Mouse (Mus musculus): ENCODE data around the gene Snx18. TPM values are rescaled to one million over a fixed set of nuclear protein-coding genes. Genes with fewer than 3 reads are reported as not detected.

Snx18 gene
- polyA plus RNA-seq (2015; fragmentation: Nextera tagmentation; extraction: Ambion mirVana) = 14.2 and 17.6 TPM in 2 replicates

- ATAC-seq (replicated peaks; ENCODE audit: insufficient number of reproducible peaks, insufficient read depth, low FRiP score, low read depth) = peak; percentile 83
- Histone ChIP-seq H3K4me3 (peak within 1 kb of the TSS; percentile 91), H3K4me2 (peak within 1 kb of the TSS; percentile 84), H3K9ac (peak within 1 kb of the TSS; percentile 97), H3K36me3 (no peaks in the 10 kb centered on the region), H3K9me3 (replicated peaks) (no peaks in the 10 kb centered on the region), H3K4me1 (replicated peaks) (peaks cover 42% of the 10 kb centered on the region), H3K27me3 (no peaks in the 10 kb centered on the region), H3K27ac (peak within 1 kb of the TSS; percentile 93)
- under 1% methylated on average over 119 of the region's 119 CpGs for WGBS
These were observed at the start of gene Snx18 for GRCm38 (mm10) chr13:113617891-113618823. TSS of gene Snx18 (minus strand) at chr13:113618564.

- H3K4me1 ChIP-seq (replicated peaks) = peaks cover 13% of the 10 kb centered on the region
- peak overlapping the region; percentile 54; the same call in 1 of the 2 replicates for H3K4me3 ChIP-seq
- peak overlapping the region; percentile 94 for H3K27ac ChIP-seq
- H3K36me3 ChIP-seq = no peaks in the 10 kb centered on the region
- no peaks in the 10 kb centered on the region for H3K27me3 ChIP-seq
- WGBS = 53% methylated on average over 7 of the region's 7 CpGs
- H3K4me2 ChIP-seq = peak overlapping the region; percentile 68
- H3K9me3 ChIP-seq (replicated peaks) = no peaks in the 10 kb centered on the region
- H3K9ac ChIP-seq = no peak overlapping the region
- ATAC-seq (replicated peaks; ENCODE audit: insufficient number of reproducible peaks, insufficient read depth, low FRiP score, low read depth) = no peak
These were observed 45.5 kb upstream of the Snx18 start for GRCm38 (mm10) chr13:113663883-113664282.

DNA sequence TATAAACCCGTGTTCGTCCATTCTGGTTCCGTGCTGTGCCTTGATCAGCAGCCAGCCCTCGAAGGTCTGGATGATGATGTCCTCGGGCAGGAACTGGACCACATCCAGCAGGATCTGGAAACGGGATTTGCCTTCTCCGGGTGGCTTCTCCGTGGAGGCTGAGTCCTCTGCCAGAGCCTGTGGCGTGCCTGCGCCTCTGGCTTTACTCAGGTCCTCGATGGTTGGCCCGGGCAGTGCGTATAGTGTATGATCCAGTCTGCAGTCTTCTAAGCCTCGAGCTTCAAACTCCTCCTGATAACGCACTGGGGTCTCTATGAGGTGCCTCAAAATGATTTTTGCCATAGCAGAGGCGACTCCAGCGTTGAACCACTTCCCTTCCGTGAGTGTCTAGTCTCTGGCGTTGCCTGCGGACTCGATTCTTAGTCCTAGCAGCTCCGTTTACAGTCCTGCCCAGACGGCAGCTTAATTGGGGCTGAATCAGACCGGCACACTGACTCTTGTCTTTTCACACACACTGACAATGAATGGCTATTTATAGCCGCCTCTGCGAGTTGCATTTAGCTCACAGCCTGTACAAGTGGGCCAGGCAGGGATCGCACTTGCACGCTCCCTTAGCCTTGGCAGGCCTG, 44.9 kb upstream of the Snx18 start, which contains the start of gene Hspb3:
TSS of gene Hspb3 (minus strand) at position 526 of the 629 bp plus-strand sequence.
- ATAC-seq (replicated peaks; ENCODE audit: insufficient number of reproducible peaks, insufficient read depth, low FRiP score, low read depth) = peak; percentile 88
- H3K9ac ChIP-seq = peak within 1 kb of the TSS; percentile 61
- peak within 1 kb of the TSS; percentile 94 for H3K27ac ChIP-seq

GRCm38 (mm10) chr13:113661826-113662271, 43.5 kb upstream of the Snx18 start:
- Histone ChIP-seq H3K9me3 (replicated peaks) (no peaks in the 10 kb centered on the region), H3K4me1 (replicated peaks) (peaks cover 18% of the 10 kb centered on the region), H3K27me3 (no peaks in the 10 kb centered on the region), H3K4me3 (peak overlapping the region; percentile 54), H3K36me3 (no peaks in the 10 kb centered on the region), H3K9ac (peak overlapping the region; percentile 61), H3K4me2 (peak overlapping the region; percentile 68), H3K27ac (peak overlapping the region; percentile 94)
- WGBS = 29% methylated on average over 7 of the region's 7 CpGs
- peak; percentile 37 for ATAC-seq (replicated peaks; ENCODE audit: insufficient number of reproducible peaks, insufficient read depth, low FRiP score, low read depth)

More for the DNA sequence above, 44.9 kb upstream of the Snx18 start, which contains the start of gene Hspb3:
- Histone ChIP-seq H3K4me2 (peak within 1 kb of the TSS; percentile 68), H3K4me3 (peak within 1 kb of the TSS; percentile 54), H3K9me3 (replicated peaks) (no peaks in the 10 kb centered on the region), H3K27me3 (no peaks in the 10 kb centered on the region), H3K36me3 (no peaks in the 10 kb centered on the region), H3K4me1 (replicated peaks) (peaks cover 16% of the 10 kb centered on the region)
- WGBS = 31% methylated on average over 28 of the region's 28 CpGs

DNA sequence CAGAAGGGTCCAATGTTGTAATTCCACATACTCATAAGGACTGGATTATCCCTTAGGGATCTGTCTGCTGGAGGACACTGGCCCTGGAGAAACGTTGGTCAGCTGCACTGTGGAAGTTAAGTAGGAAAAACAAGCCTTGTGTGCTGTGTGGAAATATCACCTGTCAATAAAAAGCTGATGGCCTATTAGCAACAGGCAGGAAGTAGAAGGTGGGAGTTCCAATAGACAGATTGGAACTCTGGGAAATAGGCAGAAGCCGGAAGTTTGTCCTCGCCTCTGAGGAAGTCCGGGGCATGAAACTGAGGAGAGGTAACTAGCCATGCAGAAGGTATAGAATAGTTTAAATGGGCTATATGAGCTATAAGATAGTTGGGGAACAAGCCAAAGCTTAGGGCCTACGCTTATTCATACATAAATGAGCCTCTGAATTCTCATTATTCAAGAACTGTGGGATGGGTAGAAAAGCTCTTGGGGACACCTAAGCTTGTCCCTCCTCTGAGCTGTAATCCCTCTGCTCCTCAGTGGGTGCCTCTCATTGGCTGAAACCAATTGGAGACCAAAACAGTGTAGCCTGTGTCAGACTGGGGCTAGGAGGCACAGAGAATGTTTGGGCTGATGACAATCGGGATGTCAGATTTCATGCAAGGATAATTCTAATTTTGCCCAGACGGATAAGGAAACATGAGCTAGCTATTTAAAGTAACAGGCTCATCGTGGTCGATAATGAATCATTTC, 42.4 kb upstream of the Snx18 start:
- peak overlapping the region; percentile 68 for H3K4me2 ChIP-seq
- H3K27ac ChIP-seq = peak overlapping the region; percentile 94
- no peaks in the 10 kb centered on the region for H3K27me3 ChIP-seq
- peak overlapping the region; percentile 61 for H3K9ac ChIP-seq
- H3K36me3 ChIP-seq = no peaks in the 10 kb centered on the region
- H3K9me3 ChIP-seq (replicated peaks) = no peaks in the 10 kb centered on the region
- WGBS = 51% methylated on average over 9 of the region's 9 CpGs
- peak overlapping the region; percentile 54 for H3K4me3 ChIP-seq
- ATAC-seq (replicated peaks; ENCODE audit: insufficient number of reproducible peaks, insufficient read depth, low FRiP score, low read depth) = peak; percentile 55
- peaks cover 21% of the 10 kb centered on the region for H3K4me1 ChIP-seq (replicated peaks)

- 32% methylated on average over 7 of the region's 7 CpGs for WGBS
- ATAC-seq (replicated peaks; ENCODE audit: insufficient number of reproducible peaks, insufficient read depth, low FRiP score, low read depth) = no peak
- Histone ChIP-seq H3K4me2 (peak overlapping the region; percentile 42), H3K9ac (no peak overlapping the region), H3K9me3 (replicated peaks) (no peaks in the 10 kb centered on the region), H3K36me3 (no peaks in the 10 kb centered on the region), H3K4me3 (no peak overlapping the region), H3K4me1 (replicated peaks) (peaks cover 16% of the 10 kb centered on the region), H3K27me3 (no peaks in the 10 kb centered on the region), H3K27ac (peak overlapping the region; percentile 50)
These were observed 38.8 kb upstream of the Snx18 start for GRCm38 (mm10) chr13:113657204-113657603.

- H3K4me2 ChIP-seq = peak overlapping the region; percentile 42; the same call in 1 of the 2 replicates
- no peak overlapping the region for H3K9ac ChIP-seq
- no peaks in the 10 kb centered on the region for H3K9me3 ChIP-seq (replicated peaks)
- no peaks in the 10 kb centered on the region for H3K36me3 ChIP-seq
- no peaks in the 10 kb centered on the region for H3K27me3 ChIP-seq
- WGBS = 63% methylated on average over 4 of the region's 4 CpGs
- peaks cover 16% of the 10 kb centered on the region for H3K4me1 ChIP-seq (replicated peaks)
- H3K4me3 ChIP-seq = no peak overlapping the region
- H3K27ac ChIP-seq = peak overlapping the region; percentile 50
- no peak for ATAC-seq (replicated peaks; ENCODE audit: insufficient number of reproducible peaks, insufficient read depth, low FRiP score, low read depth)
These were observed 38.3 kb upstream of the Snx18 start for GRCm38 (mm10) chr13:113656639-113657038.

DNA sequence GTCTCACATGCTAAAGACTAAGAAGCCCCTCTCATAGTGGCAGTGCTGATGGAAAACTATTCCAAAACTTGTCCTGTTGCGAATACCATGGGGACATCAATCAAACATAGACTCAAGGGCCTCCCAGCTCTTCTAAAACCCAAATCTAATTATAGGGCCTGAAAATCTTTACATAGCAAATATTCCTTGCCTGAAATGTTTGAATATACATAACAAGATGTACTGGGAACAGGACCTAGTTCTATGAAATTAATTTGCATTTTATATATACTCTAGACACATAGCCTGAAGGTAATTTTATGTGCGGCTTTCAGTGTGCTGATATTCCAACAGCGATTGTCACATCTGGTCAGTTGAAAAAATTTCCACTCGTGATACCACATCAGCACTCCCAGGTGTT, 37.1 kb upstream of the Snx18 start:
- Histone ChIP-seq H3K4me2 (no peak overlapping the region), H3K36me3 (no peaks in the 10 kb centered on the region), H3K27me3 (no peaks in the 10 kb centered on the region), H3K9me3 (replicated peaks) (no peaks in the 10 kb centered on the region), H3K4me3 (no peak overlapping the region), H3K9ac (no peak overlapping the region), H3K27ac (no peak overlapping the region), H3K4me1 (replicated peaks) (peaks cover 16% of the 10 kb centered on the region)
- ATAC-seq (replicated peaks; ENCODE audit: insufficient number of reproducible peaks, insufficient read depth, low FRiP score, low read depth) = no peak
- WGBS = 92% methylated on average over 4 of the region's 4 CpGs

DNA sequence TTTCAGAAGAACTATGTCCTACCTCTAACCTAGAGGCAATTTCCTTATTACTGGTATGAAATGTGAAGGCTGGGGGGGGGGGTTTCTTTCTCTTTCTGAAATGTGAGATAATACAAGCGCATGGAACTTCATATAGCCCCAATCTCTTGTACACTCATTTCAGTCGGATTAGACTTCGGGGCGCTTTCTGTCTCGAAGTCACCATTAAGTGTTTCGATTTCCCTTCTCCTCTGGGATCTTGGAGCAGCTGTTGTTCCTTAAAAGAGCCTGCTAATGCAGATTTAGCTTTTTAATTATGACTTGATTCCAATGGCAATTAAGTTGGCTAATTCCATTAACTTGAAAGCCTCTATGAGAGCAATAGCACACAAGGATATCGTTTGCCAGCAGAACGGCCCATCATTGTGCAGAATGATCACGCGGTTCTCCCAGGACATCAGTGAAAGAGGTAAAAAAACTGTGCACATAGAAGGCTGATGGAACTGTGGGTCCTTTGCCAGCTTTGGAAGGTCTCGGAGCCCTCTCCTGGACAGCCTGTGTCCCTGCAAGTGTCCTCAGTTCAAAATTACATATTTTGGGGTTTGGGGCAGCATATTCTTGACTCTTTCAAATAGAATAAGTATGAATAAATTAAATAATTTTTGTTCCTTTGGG, 22.7 kb upstream of the Snx18 start:
- 78% methylated on average over 11 of the region's 11 CpGs for WGBS
- Histone ChIP-seq H3K4me1 (replicated peaks) (no peaks in the 10 kb centered on the region; the same call in 1 of the 2 replicates), H3K27ac (no peak overlapping the region), H3K36me3 (no peaks in the 10 kb centered on the region), H3K4me2 (no peak overlapping the region), H3K4me3 (no peak overlapping the region), H3K9me3 (replicated peaks) (no peaks in the 10 kb centered on the region), H3K9ac (no peak overlapping the region), H3K27me3 (no peaks in the 10 kb centered on the region)
- ATAC-seq (replicated peaks; ENCODE audit: insufficient number of reproducible peaks, insufficient read depth, low FRiP score, low read depth) = no peak

DNA sequence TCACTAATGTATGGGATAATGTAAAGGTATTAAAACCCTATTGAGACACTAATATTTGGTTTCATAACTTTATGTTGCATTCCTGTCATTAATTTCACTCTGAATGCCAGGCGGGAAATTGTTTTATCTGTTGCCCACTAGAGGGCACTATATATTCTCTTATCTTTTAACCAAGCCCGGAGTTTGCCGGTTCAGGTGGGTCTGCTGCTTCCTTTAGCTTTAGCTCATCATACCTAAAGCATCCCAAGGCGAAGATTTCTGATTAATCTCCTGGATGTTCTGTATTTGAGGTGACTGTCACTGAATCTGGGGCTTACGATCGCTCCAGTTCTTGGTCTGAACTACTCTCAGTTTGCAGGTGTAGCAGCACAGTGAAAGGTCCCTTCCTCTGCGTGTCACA, 20.6 kb upstream of the Snx18 start:
- no peak overlapping the region for H3K4me2 ChIP-seq
- H3K4me1 ChIP-seq (replicated peaks) = peaks cover 13% of the 10 kb centered on the region
- no peak overlapping the region for H3K4me3 ChIP-seq
- no peak overlapping the region for H3K27ac ChIP-seq
- no peak overlapping the region for H3K9ac ChIP-seq
- no peaks in the 10 kb centered on the region for H3K36me3 ChIP-seq
- H3K9me3 ChIP-seq (replicated peaks) = no peaks in the 10 kb centered on the region
- no peak for ATAC-seq (replicated peaks; ENCODE audit: insufficient number of reproducible peaks, insufficient read depth, low FRiP score, low read depth)
- 34% methylated on average over 7 of the region's 7 CpGs for WGBS
- no peaks in the 10 kb centered on the region for H3K27me3 ChIP-seq
